Mouse (Mus musculus) ovary, adult 18-20 months (tissue): ENCODE measurements around the gene Ttc27.

Experiments used
- DNase-seq: peaks from one replicate; pipeline ENCODE4 v3.0.0; 2022; ENCODE audit warnings: low spot score, mixed read lengths

Ttc27 gene

DNA sequence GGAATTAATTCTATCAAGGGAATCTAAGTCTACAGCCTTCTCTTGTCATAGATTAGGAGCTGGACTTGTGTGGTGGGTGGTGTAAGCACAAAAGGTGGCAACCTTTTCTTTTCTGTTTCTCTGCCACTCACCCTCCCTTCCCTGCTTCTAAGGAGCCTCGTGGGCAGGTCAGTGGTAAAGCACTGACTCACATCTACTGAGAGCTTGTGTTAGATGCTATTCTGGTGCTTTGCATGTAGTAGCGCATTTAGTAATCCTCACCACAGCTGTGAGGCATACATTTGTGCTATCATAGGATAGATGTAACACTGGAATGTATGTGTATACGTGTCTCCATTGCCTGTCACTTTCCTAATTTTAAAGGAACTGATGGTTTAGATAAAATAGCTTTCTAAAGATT, 124.2 kb downstream of the Ttc27 start:
- DNase-seq: no peak

DNA sequence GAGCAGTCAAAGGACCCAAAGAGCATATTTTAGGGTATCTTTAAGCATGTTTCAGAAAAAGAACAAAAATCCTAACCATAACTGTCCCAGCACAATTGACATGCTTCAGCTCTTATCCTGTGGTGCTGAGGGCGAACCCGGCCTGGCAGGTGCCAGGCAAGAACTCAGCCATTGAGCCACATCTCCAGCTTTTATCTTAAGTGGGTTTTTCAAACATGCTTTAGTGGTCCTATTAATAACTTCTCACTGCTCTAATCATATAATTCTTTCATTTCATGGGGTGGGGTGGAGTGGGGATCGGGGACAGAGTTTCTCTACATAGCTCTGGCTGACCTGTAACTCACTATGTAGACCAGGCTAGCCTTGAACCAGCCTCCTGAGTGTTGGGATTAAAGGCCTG, 125.1 kb downstream of the Ttc27 start:
- no peak for DNase-seq

DNA sequence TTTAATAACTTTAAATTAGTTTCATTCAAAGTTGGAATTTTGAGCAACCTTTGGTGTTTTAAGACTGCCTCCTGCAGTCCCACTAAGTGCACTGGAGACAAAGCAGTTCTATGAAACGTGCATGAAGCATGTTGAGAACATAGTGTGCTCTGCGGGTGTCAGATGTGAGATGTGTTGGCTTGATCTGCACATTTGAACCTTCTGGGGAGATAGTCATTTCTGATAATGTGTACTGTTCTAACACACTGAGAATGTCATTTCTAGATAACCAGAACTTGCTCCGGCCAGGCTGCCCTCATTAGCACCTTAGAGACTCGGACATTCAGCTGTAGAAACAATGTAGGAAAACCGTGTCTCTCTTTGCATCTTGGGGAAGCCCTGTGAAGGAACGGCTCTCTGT, 126.0 kb downstream of the Ttc27 start:
- no peak for DNase-seq

DNA sequence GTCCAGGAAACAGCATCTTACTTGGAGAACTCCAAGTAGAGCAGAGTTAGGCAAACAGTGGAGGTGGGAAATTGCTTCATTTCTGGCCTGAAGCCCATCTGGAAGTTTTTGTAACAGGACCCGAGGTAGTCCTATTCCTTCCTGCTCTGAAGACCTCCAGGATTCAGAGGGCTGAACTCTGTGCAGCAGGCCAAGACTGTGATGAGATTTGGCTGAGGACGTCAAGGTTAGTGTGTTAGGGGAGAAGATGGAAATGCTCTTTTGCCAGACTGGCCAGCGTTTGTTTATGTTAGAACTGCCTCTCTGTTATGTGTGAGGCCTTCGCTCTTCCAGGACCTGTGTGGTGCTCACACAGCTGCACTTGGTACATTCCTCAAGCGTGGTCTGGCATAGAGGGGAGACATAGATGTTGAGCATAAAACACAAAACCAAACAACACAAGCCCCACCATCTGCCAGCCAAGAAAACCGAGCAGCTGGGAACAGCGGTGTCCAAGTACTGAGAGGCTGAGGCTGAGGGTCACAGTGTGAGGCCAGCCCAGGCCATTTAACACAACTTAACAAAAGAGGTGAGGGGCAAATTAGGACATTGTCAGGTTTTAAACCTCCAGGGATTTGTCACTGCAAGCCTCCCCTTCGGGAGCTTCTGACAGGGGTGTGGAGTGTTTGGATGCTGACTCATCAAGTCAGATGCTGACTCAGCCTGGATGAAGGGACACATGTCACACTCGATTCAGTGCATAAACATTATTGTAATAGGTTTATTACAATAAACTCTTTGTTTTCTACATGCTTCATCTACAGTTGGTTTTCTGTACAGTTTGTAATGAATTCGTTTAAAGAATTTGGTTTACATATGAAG, 128.7 kb downstream of the Ttc27 start:
- DNase-seq: no peak

DNA sequence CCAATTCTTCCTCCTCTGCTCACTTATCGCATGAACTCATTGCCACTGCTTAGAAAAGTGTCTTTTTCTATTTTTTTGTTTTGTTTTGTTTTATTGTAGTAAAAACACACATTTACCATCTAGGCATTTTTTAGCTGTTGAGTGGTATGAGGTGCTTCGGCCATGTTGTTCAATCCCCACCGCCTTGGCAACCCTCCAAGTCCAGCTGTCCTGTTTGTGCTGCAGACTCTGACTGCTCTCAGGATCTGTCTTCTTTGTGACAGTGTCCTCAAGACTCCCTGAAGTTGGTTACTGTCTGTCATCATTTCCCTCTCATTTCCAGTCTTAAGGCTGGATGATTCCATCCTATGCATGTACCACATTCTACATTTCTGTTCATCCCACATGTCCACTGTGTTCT, 132.7 kb downstream of the Ttc27 start:
- DNase-seq: no peak

DNA sequence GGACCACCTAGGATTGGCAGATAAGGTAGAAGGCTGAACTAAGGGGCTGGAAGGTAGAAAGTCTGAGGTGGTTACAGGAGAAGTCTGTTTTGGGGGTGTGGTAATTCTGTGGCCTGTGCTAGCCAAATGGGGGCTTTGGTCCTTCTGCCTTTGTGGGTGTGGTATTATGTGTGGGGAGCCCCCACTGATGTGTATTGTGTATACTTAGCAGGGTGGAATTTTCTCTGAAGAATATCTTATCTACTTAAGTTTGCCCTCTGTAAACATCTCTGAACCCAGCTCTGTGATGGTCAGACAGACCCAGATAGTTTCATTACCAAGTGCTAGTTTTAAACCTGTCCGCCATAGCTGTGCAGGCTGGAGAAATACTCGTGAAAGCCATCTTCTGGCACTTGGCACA, 141.8 kb downstream of the Ttc27 start:
- DNase-seq: no peak

DNA sequence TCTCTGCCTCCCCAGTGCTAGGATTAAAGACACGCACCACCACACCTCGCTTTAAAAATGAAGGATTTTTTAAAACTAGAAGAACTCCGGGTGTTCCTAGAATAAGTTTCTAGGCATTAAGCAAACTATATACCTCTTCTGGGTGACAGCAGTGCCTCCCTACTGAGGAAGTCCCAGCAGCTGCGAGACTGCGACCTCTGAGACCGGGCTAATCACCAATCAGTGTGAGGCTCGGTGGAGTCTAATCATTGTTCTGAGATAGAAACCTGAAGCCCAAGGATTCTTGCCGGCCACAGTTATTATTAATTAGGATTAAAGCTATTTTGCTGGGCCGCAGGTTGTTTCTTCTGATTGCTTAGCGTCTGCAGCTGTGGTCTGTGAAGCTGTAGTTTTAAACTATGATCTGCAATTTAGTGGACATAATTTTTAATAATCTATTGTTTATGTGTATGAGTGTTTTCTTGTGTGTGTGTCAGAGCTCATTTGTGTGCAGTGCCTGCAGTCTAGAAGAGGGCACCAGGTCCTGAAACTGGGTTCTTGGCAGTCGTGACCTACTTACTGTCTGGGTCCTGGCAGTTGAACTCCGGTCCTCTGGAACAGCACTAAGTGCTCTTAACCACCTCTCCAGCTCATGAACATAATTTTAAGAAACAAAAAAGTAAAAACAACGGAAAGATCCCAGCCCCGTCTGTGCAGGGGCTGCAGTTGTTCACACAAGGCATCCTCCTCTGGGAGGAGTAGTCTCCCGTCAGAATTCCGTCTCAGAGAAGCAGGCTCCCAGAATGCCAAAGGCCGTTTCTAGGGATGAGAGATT, 142.9 kb downstream of the Ttc27 start:
- DNase-seq: no peak

DNA sequence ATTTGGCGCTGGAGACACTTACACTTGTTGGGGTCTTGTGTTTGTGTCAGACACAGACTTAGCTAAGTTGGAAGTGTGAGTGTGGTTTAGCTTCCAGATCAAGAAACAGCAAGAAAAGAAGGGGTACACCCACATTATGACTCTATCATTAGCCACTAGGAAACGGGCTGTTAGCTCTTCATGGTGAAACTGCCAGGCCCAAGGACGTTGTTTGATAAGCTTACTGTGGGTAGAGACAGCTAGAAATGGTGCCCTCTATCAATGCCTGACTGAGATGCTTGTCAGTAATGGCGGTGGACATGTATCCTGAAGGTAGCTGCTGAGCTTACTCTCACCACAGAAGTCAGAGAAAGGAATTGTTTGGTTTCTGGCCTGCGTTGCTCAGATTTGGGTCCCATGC, 146.3 kb downstream of the Ttc27 start:
- no peak for DNase-seq

DNA sequence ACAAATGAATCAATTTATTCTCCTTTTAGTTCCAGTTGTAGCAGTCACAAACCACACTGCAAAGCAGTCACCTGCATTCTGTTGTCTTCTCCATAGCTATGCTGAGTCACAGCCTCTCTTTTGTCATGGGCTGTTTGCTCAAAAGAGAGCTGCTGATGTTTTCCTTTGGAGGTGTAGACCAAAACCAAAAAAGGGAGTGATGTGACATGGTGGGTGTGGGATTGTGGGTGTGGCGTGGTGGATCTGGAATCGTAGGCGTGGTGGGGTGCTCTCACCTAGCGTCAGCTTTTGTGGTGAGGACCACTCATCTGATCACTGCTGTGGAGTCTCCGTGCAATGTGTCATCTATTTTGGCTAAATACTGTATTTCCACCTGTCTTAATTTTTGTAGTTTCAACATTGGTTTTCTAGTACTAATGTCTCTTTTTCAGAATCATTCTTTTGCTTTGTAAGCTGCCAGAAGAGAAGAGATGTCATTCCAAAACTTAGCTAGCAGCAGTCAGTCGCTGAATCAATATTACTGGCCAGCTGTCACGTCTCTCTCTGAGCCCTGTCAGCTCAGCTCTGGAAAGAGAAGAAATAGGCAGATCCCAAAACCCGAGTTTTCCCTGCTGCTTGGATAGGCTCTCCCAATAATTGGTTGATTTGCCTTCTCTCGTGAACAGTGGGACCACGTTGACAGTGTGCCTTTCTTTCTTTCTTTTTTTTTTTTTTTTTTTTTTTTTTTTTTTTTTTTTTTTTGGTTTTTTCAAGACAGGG, 147.4 kb downstream of the Ttc27 start:
- DNase-seq: no peak

DNA sequence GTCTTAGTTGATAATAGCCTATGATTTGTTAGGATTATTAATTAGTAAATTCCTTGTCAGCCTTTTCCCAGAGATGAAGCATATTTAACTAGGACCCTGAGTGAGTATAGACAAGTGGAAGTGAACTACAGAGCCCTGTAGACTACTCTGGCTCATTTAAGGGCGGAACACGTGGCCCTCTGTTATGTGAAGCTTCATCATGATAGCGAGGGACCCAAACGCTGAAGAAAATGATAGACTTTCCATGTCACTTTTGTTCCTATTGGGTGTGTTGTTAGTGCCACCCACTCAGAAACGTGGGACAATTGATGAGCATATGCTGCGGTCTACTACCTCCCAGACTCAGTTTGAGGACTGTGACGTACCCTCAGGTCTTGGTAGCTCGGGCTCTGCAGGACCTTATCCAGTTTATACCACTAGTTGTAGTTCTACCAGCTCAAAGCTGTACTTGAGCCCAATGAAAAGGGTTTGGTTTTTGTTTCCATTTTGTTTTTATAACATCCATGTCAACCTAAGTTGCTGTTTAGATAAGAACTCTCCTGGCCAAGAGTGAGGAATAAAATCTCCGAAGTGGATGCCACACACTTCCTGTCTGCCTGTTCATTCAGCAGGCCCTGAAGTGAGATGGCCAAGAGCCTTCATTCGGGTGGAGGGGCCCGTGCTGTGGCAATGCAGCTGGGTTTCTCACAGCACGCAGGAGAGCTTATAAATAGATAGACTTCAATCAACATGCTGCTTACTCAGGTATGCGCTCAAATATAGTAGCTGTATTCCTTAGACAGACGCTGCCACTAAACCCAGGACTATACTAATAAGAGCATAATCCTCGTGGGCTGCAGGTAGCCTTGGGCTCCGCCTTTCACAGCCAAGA, 148.4 kb downstream of the Ttc27 start:
- DNase-seq: no peak

DNA sequence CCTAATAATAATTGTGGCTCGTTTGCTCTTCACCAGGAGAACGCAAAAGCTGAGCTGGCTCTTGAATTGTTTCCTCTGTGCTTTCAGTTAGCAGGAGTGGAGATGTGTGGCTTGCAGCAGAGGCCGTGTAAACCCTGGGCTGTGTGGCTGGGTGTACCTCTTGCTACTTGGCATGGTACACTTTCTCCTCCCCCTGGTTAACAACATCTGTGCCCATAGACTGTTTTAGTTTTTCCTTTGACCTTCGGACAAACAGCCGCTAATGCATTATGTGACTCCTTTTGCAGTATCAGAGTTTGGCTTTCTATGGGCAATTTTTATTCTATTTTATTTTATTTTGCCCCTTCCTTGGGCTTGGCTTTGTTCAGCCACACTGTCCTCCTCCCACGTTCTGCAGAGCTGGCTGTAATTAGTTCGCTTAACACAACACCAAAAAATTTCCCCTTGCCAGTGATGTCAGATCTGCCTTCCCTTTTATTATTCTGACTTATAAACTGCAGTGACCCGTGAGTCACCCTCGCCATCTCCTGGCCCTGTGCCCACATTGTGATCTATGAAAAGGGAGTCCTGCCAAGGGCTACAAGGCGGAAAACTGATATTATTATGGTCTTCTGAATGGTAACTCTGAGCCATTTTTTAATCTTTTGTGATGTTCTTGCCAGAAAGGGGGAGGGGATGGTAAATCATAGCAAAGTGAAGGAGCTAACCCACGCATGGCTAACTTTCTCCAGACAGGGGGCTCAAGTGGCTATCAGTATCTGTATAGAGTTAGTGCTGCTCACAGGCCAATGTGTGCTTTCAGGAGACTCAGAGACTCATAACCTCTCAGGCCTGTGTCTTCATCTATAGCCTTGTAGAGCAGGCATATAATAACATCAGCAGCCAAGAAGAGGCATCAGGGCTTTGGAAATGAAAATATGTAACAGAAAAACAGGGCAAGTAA, 149.3 kb downstream of the Ttc27 start:
- peak; percentile 66 for DNase-seq

DNA sequence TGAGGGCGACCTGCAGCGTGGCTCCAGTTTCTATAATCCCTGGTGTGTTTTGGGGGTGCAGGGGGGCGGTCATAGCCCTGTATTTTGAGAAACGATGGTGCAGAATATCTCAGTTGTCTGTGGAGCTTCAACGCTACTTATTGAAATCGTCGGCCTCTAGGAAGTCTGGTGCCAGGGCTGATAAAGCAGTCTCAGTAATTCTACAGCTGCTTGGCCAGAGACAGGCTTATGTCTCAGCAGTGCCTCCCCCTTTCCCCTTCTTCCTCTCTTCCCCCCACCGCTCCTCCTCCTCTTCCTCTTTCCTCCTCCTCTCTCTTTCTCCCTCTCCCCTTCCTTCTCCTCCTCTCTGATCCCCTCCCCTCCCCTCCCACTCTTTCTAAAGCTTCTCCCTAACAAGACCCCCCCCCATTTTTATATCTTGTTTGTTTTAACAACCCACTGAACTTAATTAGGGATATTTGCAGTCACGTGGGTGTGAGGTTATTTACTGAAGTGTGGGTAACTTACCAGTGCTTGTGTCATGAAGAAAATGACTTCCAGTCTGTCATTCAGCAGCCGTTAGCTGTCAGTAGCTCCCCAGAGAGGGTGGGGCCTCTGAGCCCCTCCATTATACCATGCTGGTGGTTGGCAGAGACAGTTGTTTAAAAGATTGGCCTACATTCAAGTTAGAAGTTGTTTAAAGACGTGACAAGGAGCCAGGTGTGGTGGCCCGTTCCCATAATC, 150.8 kb downstream of the Ttc27 start:
- no peak for DNase-seq

DNA sequence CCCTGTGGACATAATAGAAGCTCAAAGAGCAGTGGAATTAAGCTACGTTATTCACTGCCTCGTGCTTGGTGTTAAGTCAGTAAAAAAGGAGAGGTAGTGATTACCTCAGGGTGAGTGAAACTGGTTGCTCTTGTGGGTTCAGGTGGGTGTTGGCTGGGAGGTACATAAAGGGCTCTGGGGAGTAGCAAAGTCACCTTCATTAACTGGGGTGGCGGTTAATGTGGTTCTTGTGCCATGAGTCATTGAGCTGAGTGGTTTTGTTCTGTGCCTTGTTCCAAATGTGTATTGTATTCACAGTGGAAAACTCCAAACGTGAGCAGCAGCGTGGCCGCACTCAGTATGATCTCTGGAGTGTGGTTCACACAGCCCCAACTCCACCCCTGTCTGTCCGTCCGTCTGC, 152.0 kb downstream of the Ttc27 start:
- no peak for DNase-seq

DNA sequence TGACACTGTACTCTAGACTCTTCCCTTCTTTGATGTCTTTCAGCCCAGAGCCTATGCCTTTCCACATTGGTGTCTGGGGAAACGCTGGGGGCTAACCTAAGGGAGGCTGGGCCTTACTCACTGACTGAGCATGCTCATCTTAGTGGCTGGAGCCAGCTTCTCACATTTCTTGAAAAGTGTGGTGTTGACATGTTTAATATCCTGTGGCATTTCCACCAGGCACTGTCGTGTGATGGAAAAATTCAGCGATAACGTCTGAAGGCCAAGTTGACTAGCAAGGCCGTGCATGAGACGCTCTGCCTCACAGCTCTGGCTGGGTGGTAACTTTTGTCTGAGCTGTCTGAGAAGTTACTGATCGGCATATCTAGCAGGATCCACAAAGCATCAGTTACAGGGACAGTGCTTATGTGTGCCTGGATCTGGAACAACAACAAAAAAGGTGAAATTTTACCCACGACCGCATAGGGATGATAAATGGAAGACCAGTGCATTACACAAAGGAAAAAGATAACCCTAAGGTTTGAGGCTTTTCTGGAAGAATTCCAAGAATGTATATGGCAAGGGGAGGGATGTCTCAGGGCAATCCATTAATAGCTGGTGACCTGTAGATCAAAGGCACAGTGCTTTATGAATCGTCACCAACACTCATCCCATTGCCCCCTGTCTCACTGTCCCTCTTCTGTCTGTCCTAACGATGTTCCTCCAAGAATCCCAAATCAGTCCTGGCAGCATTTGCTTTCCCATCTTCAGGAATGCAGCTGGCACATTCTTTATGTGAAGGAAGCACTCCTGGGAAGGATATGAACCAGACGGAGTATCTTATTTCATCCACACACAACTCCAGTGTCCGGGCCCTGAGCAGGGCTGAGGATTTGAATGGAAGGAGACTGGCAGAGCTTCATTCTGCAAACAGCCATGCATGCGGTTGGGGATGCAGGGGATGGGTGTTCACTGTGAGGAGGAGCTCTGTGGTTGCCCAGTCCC, 152.9 kb downstream of the Ttc27 start:
- DNase-seq: peak; percentile 65

DNA sequence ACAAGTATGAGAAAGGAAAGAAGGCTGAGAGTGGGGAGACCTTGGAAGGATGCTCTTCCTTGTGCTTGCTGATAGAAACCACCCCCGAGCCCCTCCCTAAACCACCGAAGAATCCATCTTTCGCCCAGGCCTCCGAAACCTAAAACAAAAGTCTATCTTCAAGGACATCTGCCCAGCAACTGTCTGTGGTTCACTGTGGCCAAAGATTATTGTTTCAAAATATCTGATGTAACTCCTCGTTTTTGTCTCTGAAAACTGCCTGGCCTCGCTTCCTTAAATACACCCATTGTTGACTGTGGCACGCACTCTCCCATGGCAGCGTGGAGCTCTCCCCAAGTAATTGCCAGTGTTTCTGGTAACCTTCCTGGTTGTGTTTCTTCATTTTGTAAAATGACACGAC, 155.0 kb downstream of the Ttc27 start:
- peak; percentile 76 for DNase-seq

DNA sequence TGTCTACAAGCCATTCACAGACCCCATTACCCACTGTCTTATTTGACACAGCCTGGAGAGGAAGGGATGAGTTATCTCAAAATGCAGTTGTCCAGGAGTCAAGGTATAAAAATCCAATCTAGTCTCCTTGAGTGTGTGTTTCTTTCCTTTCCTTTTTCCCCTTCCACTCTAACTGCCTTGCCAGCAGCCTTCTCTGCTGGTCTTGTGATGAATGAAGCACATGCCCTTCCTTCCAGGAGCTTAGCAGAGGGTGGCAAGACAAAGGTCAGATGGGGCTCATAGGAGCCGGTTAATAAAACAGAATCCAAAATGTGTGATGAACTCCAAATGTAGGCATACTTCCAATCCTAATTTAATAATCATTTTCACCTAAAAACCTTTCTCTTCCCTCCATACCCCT, 156.2 kb downstream of the Ttc27 start:
- no peak for DNase-seq

DNA sequence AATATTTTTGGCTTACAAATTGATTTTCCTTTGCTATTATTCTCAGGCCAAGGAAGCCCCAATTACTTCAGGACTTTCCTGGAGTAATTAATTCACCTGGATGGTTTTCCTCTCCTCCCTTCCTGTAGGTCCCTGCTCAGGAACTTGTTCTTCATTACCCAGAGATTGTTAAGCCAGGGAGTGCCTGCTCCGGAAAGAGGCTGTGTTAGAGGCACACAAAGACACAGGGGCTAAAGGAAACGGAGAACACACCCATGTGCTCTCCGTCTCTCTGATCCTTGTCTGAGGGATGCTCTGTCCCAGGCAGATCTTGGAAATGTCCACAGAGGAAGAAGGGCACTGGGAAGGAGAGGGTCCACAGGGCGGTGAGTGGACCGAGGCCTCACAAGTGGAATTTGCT, 158.2 kb downstream of the Ttc27 start:
- no peak for DNase-seq

DNA sequence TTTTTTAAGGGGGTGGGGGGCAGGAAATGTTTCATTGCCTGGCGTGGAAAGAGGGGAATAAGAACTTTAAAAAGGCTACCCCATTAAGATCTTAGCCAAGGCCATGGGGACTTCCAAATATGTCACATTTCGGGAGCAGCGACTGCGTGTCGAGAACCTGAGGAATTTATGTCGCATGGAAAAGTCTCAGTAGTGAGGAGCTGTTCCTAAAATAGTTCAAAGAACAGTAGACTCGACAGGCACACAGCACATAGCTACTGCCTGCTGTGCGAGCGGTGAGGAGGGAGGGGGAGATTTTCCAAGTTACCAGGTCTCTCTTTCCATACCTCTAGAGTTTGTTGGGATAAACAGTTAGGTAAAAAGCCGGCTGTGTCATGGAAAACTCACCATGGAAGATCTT, 159.4 kb downstream of the Ttc27 start:
- no peak for DNase-seq

DNA sequence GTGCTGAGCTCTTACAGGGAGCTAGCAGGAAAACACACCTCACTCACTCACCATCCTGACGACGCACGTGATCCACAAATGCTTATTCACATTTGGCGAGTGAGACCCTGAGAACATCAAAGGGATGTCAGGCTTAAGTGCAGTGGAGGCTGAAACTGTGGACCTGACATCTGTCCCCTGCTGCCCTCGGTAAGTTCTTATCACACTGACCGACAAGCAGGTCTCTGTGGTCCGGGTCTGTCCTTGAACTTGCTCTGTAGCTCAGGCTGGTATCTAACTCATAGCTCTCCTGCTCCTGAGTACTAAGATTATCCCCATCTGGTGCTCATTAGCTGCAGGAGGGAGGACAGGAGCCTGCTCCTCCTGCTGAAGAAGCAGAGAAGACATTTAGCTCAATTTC, 162.2 kb downstream of the Ttc27 start:
- DNase-seq: no peak
